Mouse (Mus musculus) megakaryocyte progenitor cell, adult 5-6 weeks (primary cell): ENCODE data around the gene Zfp428. TPM values are rescaled to one million over a fixed set of nuclear protein-coding genes. Genes with fewer than 3 reads are reported as not detected.
"Not testable (repeated sequence)": the region's sequence is repeated elsewhere in the genome, so short reads cannot be mapped to it uniquely, and the experiment has no call there.

Experiments
- ATAC-seq: replicated peaks from 2 replicates; pipeline ENCODE4 v1.8.0; 2016; ENCODE audit warnings: mild to moderate bottlenecking, moderate TSS enrichment, inconsistent platforms; ENCODE audit not compliant: poor library complexity
- total RNA-seq, 2 experiments: library from RNA; stranded (forward) in 1 of 2; stranded (reverse) in 1 of 2; fragments of 157-497, 149-512 nt in 1 of 2; fragments of 200-1000 nt in 1 of 2; gene quantifications; 2 replicates each; pipeline versions ENCODE4 v1.2.3 to v1.2.4; 2015 to 2017

Gene Zfp428
- total RNA-seq, 2 experiments from 2014 or later, result 2.2 to 3.6 TPM

DNA sequence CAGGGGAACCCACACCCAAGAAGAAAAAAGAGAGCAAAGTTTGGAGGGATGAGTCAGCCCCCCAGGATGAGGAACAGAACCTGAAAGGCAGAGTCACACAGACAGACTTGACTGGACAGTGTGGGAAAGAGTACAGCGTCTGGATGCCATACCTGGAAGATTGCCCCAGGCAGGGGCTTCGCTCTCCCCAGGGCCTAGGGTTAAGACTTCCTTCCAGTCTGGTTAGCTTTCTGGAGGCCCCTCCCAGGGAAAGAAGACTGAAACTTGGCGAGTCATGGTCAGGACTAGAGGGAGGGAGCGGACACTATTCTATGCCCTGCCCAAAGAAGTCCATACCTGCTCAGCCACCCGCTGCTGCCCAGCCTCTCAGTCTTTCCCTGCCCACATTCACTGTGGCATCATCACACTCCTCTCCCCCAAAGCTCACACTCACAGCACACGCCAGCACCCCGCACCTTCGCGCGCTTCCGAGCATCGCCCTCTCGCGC is 25.8 kb upstream of the Zfp428 start:
- ATAC-seq, result 0 out of 2 replicates have a peak, but pooled peaks have one; percentile 10

DNA sequence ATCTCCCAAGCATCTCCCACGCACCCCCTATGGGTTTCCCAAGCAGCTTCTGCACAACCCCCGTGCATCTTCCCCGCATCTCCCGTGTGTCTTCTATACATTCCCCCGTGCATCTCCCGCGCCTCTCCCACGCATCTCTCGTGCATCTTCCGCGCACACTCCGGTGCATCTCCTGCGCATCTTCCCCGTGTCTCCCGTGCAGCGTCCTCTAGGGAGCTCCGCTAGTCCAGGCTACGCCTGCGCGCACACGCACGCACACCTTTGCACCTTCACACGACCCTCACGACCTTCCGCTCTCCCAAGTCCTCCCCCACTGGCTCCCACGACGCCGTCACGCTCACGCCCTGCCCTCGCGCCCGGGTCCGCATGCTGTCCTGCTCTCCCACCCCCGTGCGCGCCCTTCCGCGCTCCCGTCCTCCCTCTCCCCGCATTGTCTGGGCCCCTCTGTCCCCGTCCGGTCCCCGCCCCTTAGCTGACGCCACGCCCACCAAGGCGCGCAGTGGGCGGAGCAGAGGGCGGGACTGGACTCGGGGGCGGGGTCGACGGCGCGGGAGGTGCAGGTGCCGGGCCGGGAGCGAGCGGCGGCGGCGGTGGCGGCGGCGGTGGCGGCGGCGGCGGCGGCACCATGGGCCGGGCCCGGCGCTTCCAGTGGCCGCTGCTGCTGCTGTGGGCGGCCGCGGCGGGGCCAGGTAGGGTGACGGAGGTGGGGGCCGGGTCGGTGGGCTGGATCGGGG is 25.2 kb upstream of the Zfp428 start, which contains the start of gene Cadm4:
Cadm4 (plus strand) TSS at position 550 of the 734 bp plus-strand sequence.
- peak; percentile 94 for ATAC-seq

DNA sequence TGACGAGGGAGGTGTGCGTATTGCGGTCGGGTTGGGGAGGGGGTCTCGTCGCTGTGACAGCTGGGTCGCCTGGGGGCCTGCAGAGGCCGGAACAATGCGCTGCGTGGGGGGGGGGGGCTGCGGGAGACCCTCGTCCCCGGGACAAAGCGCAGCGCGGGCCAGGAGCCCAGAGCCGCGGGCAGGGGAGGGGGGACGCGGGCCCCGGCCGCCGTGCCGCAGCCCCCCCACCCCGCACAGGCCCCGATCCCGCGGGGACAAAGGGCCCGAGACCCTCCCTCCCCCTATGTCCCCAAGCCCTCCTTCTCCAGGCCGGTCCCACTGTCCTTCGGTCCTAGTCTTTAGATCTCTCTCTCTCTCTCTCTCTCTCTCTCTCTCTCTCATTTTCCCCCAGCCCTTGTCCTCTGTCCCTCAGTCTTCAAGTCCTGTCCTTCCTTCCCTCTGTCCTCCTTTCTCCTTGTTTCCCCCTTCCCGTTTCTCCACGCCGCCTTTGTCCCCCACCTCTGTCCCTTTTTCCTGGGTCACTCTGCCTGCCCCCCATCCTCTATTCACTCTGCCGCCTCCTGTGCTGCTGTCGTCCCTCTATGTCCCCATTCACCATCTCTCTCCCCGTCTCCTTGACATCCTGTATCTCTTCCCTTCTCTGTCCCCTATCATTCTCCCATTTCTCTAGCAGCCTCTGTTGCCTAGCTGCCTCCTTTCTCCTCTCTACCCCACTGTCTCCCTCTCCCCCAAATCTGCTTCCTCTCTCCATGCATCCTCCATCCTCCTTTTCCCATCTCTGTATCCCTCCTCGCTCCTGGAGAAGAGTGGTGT is 24.4 kb upstream of the Zfp428 start:
- no peak for ATAC-seq

DNA sequence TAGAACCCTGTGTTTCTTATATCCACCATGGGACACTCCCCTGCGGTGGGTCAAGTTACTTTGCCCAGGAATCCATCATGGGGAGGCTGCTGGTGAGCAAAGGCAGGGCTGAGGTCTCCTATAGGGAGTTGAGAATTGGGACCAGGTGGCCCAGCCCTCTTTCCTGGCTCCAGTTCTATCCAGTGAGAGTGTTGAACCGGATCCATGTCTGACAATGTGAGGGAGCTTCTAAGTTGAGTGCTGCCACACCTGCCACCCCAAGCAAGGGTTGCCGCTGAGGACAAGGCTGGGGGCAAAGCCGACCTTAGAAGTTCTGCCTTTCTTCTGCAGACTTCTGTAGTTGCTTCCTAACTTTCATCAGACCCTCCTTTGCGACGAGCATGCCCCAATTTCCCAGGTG is 23.5 kb upstream of the Zfp428 start:
- not testable (repeated sequence) for ATAC-seq

DNA sequence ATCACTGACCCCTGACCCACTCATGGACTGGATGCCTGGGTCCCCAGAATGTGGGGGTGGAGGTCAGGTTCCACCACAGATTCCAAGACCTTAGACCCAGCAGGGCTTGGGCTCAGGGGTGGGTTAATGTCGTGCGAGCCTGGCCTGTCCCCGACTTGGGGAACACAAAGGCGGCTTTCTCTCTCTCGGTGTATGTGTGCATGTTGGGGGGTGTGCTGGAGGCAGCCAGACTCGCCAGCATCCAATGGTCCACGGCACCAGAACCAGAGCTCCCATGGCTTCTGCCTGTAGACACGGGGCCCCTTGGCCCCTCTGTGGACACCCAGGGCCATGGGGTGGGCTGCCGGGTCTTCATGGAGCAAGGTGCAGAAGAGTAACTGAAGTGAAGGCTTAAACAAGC is 21.3 kb upstream of the Zfp428 start:
- ATAC-seq, result no peak

DNA sequence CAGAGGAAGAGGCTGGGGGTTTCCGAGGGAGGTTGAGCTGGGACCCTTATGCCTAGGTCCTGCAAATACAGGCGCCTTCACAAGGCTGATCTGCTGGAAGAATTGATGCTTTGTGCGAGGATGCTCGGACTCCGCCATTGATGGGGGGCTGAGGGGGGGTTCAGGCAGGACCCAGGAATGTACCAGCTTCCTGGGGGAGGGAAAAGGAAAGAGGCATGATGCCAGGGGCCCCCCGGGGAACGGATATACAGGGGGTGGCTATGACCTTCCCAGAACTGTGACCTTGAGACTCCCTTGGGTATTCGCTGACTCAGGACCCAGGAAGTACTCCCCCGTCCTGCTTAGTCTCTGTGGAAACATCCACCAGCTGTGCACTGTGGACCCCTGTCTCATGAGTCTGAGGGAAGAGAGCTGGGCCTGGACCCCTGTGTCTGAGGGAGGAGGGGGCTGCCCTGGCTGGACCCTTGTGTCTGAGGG is 20.1 kb upstream of the Zfp428 start:
- no peak for ATAC-seq

DNA sequence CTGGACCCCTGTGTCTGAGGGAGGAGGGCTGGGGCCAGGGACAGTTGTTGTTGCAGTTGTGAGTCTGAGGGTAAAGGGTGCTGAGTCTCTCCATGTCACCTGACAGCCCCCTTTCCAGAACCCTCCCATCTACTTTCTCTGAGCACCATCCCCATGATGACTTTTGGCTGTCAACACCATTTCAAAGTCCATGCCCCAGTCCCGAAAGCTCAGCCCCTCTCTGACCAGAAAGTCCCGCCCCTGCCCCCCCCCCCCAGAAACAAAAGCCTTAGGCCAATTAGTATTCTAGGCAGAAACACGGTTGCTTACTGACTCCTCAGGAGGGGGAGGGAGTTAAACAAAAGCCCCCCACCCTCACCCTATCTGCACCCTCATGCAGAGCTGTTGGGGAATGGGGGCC is 19.4 kb upstream of the Zfp428 start:
- ATAC-seq, result no peak

DNA sequence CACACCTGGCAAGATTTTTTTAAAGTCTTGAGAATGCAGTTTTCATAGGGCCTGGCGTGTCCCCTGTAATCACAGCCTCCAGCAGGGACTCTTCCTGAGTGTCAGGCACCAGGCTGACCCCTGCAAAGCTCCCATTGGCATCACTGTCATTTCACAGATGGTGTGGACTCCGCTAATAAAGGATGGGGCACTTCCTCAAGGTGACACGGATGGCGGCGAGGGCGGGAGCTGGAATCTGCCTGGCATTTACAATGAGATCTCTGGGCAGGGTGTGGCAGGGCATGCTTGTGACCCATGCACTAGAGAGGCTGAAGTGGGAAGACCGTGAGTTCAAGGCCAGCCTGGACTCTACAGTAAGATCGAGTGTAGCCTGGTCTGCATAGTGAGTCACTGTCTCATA is 18.5 kb upstream of the Zfp428 start:
- ATAC-seq, result no peak

DNA sequence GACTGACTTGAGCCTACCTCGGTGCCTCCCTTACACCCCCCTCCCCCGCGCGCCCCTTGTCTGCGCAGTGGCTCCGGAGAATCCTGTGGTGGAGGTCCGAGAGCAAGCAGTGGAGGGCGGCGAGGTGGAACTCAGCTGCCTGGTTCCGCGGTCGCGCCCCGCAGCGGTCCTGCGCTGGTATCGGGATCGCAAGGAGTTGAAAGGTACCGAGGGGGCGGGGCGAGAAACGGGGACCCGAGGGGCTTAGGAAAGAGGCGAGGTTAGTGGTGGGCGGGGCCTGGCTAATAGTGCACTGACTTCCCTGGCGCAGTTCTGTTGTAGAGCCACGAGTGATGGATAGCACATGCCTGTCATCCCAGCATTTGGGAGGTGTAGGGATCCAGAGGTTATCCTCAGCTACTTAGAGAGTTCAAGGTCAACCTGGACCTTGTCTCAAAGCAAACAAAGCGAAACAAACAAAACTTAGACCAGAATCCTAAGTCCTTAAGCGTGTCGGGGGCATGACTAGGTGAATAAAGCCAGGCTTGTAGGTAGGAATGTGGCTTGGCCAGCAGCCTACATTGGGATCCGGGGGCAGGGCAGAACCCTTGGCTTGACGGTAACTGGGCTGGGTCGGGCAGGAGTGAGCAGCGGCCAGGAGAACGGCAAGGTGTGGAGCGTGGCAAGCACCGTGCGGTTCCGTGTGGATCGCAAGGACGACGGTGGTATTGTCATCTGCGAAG is 6.8 kb upstream of the Zfp428 start:
- 0 out of 2 replicates have a peak, but pooled peaks have one; percentile 24 for ATAC-seq

DNA sequence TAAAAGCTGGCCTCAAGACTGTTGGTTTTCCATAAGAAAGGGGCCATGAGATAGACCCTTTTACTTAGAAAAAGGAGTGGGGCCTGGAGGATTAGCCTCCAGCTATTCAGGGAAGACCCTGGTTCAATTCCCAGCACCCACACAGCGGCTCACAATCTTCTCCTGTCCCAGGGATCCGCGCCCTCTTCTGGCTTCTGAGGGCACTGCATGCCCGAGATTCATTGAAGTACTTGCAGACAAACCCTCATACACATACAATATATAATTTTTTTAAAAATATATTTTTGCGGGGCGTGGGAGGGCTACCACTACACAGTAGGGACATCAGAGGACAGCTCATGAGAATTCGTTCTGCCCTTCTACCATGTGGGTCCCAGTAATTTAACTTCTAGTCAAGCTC is 5.9 kb upstream of the Zfp428 start:
- peak; percentile 52; the same call in 1 of the 2 replicates for ATAC-seq

DNA sequence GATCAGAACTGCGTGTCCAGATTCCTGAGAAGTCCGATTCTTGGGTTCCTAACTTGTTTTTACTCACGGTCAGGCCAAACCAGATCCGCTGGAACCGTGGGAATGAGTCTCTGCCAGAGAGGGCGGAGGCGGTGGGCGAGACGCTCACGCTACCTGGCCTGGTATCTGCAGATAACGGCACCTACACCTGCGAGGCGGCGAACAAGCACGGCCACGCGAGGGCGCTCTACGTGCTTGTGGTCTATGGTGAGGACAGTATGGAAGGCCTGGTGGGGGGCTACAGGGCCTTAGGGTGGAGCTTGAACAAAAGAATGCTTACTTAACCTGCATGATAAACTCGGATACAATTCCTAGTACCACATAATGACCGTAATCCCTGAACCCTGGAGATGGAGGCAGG is 5.3 kb upstream of the Zfp428 start:
- 0 out of 2 replicates have a peak, but pooled peaks have one; percentile 30 for ATAC-seq

DNA sequence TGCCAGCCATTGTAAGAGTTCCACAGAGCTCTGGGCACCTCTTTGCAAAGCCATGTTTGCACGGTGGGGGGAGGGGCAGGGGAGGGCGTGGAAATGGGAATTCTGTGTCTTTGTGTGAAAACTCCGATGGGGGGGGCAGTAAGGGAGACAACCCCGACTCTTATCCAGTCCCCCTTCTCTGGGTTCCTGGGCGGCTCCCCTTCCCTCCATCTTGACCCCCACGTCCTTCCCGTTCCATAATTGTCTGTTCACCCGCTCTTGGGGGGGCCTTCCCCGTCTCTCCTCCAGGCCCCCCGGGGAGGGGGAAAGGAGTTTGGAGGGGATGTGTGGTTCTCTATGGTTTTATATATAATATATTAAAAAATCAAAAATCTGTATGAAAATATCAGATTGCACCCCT is 2.8 kb upstream of the Zfp428 start:
- no peak for ATAC-seq

DNA sequence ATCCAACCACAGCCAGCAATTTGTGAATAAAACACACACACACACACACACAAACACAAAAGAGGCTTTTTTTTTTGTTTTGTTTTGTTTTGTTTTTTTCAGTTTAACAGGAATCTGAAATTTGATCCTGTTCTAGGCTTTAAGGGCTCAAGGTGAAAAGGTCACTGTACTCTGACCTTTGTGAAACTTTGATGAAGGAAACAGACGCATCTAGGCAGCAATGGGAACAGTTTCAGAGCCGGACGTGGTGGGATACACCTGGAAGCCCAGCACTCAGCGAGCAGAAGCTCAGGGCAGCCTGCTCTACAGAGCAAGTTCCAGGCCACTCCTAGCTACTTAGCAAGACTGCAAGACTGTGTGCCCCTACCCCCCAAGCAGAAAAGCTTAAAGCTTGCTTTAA is 1.9 kb upstream of the Zfp428 start:
- no peak for ATAC-seq

DNA sequence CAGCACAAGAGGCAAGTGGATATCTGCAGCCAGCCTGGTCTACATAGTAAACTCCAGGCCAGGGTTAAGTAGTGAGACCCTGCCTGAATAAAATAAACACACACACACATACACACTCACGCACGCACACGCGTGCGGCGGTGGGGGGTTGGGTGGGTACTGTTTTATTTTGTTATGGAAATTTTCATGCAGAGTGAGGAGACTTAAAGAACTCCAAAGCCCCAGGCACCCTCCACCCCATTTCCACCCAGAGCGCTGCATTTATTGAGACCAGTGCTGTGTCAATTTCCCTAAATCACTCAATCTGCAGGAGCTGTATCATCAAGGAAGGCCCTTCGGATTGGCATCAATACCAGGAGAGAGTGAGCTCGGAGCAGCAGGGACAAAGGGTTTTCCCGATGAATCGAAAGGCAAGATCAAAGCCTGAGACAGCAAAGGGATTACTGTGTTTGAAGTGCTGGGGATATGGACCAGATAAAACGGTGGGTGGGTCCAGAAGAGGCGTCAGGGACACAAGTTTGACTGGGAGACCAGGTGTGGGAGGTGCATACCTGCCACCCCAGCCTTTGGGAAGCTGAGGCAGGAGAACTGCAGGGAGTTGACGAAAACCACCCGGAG is 1.2 kb upstream of the Zfp428 start:
- no peak for ATAC-seq

DNA sequence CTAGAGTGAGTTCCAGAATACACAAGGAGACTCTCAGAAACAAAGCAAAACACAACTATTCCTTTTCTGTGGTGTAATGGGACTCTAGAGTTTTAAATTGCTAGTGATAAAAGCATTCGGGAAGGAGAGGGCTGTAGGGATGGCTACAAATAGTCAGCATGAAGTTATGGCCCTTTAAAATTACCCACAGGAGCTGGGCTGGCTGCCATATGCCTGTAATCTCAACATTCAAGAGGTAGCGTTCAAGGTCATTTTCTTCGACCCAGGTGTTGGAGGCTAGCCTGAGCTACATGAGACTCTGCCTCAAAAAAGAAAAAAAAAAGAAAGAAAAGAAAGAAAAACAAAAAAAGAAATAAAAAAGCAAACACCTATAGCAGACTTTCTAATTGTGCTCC is 744 bp upstream of the Zfp428 start:
- ATAC-seq, result no peak

DNA sequence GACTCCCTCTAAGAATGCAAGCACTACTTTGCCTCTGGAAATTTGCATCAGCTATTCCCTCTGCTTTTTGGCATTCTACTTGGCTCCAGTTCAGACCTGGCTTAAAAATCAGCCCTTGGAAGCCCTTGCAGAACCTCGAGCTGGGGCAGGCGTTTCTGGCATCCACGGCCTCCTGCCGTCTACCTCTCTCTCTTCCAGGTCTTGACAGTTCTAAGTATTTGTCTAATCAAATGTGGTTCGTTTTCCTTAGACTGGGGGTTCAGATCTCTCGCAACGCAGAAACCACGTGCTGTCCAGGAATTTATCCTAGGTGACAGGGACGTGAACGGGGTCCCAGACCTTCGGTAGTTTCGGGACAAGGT is 349 bp upstream of the Zfp428 start:
- no peak for ATAC-seq

DNA sequence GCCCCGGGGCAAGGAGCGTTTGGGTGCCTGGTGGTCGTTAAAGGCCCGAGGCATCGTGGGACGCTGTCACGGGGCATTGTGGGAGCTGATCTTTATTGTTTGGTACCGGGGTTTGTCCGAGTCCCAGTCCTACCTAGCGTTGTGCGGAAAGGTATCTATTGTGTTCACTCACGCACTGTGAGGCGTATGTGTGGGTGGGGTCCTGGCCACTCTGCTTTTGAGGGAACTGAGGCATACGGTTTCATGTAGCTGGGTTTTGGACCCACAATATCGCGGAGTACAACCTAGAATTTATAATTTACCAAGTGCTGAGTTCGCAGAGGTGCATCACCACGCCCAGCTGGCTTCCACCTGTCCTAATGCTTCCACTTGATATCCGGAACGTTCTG is 914 bp downstream of the Zfp428 start:
- ATAC-seq, result peak; percentile 9; the same call in 1 of the 2 replicates

DNA sequence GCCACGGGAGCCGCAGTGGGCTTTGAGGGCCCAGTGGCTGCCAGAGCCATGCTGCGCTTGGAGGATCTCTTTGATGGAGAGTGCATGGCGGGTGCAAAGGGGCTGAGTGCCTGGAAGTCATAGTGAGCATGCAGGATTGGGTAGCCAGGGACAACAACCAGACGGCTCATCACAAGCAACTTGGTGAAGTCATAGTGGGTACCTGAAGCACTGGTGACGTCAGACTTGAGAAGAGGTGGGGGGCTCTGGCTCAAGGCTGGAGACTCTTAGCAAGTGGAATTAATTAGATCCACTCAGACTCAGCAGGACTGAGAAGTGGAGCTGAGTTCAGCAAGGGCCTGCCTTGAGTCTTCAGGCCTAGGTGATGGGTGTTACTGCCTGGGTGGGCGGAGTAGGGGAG is 5.5 kb downstream of the Zfp428 start, which contains the start of gene AC161166.1:
AC161166.1 (minus strand) TSS at position 101 of the 400 bp plus-strand sequence.
- no peak for ATAC-seq

DNA sequence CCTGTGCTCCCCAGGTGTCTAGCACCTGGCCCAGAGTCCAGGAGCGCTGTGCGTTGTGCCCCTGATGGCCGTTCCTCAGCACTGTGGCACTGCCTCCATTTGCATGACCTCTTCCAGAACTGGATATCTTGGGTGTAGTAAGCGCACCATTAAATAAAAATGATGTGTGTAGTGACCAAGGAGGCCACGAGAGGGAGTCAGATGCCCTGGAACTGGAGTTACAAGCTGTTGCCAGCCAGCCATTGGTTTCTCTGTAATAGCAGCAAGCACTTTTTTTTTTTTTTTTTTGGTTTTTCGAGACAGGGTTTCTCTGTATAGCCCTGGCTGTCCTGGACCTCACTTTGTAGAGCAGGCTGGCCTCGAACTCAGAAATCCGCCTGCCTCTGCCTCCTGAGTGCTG is 9.5 kb downstream of the Zfp428 start:
- ATAC-seq, result peak; percentile 70

DNA sequence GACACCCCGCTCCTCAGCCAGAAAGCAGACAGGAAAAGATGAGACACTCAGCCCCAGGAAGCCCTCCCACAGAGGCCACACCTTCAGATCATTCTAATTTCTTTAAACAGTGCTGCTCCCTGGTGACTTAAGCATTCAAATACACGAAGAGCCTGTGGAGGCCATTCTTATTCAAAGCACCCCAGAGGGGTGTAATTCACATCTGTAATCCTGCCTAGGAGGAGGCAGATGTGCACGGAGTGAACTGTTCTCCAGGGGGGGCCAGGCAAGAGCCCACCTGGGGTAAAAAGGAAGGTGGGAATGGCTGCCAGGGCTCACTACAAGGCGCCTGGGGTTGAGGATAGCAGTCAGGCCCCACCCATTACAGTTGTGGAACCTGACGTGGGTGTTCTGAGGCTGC is 10.3 kb downstream of the Zfp428 start:
- no peak for ATAC-seq

DNA sequence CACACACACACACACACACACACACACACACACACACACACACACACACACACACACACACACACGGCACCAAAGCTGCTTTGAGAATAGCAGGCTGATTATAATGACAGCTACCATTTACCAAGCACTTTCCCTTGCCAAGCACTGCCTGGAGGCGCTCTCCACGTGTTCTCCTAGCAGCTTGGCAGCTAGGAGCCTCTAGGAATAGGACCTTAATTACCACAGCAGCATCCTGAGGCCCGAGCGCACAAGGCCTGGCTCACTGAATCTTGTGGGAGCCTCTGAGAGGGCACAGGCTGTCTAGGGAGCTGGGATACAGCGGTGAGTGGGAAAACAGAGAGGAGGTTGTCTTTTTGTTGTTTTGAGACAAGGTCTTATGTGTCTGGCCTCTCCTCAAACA is 10.8 kb downstream of the Zfp428 start:
- no peak for ATAC-seq
